Mouse (Mus musculus) cortical plate, adult 2 months (tissue): ENCODE measurements at regions not wholly inside any gene's neighbourhood (a gene's known extent, or its start where the extent isn't known, plus 50 kb on each side); places are given as distances from the start of the nearest gene placed in this dataset.

ENCODE experiments used
- CTCF ChIP-seq: fragments of 200-500 bp; IDR thresholded peaks from 2 replicates; pipeline ENCODE4 v1.5.1; 2011; ENCODE audit warnings: mild to moderate bottlenecking, control low read depth, low read length; ENCODE audit not compliant: insufficient read depth; ENCODE audit errors: extremely low read depth
- POLR2A ChIP-seq: fragments of 200-500 bp; IDR thresholded peaks from 2 replicates; pipeline ENCODE4 v1.6.1; 2011; ENCODE audit warnings: mild to moderate bottlenecking, low read length, control low read depth; ENCODE audit not compliant: insufficient read depth; ENCODE audit errors: extremely low read depth

- TF ChIP-seq POLR2A (no peak), CTCF (no peak)
Observed at GRCm38 (mm10) chr13:97462110-97462883, 221.4 kb downstream of the Enc1 start.
